Comparison of ENCODE assay signal across 13 mouse cellular contexts in the genomic region with DNA sequence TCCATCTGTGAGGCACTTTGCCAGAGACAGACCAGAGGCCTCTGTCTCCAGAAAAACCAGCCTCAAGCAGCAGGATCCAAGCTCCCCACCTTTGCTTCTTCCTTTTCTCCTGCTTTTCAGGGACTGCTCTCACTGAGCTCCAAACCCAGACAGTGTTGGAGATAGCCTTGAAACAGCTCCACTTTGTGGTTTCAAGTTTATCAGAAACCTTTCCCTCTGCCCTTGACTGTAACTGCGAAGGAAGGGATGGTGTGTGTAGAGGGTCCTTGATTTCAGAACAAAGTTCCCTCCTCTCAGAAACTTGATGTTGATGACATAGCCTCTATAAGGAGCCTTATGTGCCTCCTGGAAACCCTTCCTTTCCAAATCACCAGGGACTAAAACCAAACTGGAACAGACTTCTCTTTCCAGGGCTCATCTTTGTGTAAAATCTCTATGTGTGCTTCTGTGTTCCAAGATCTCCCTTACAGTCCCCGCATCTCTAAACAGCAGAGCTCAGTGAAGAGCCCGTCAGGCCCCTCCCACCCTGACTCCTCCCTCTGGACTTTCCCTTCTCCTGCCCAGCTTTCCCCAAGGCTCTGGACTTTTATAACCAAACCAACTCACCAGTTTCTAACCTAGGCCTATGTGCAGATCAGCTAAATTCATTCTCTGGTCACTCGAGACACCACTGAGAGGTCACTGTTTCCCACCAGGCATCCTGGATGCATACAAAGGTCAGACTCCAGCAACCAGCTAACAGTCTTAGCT.
DNase-seq lines count a peak whose midpoint lies in the region; ATAC-seq and TF ChIP-seq lines count a peak whose summit lies in the region.
"Had no signal": no experiment of that assay in that cellular context is flagged by ENCODE, and none has a peak within 500 bp of the region (broad histone marks: within the 10 kb centered on the region; RNA-seq: fewer than 3 reads in every experiment).

No protein-coding gene starts in this region.

- 53% methylated on average over 4 of the region's 4 CpGs for WGBS in kidney, adult 2 months
- 62% methylated on average over 4 of the region's 4 CpGs for WGBS in kidney, embryonic 14.5 days
- WGBS in kidney, postnatal 0 days, result 62% methylated on average over 4 of the region's 4 CpGs
- WGBS in liver, embryonic 11.5 days, result 41% methylated on average over 4 of the region's 4 CpGs

- H3K27me3 ChIP-seq in kidney, adult 2 months (replicated peaks; ENCODE audit: control insufficient read depth, insufficient read depth, low read length), result no peaks in the 10 kb centered on the region
- H3K27me3 ChIP-seq in kidney, embryonic 14.5 days (ENCODE audit: control insufficient read depth, insufficient read depth, low read length), result no peaks in the 10 kb centered on the region
- no peaks in the 10 kb centered on the region for H3K27me3 ChIP-seq in kidney, postnatal 0 days (ENCODE audit: insufficient read depth, low read length)
- no peaks in the 10 kb centered on the region for H3K27me3 ChIP-seq in liver, embryonic 11.5 days (replicated peaks; ENCODE audit: control insufficient read depth, insufficient read depth, low read length)
- H3K27me3 ChIP-seq: stomach, embryonic 15.5 days had no signal

- no peak for TF ChIP-seq POLR2A in kidney, adult 2 months (IDR thresholded peaks at IDR 0.05; ENCODE audit: low read depth, low read length)

- H3K4me3 ChIP-seq in kidney, adult 2 months (ENCODE audit: insufficient read depth, low read depth, low read length), result no peak overlapping the region
- H3K4me3 ChIP-seq in kidney, embryonic 14.5 days (ENCODE audit: low read length), result no peak overlapping the region
- no peak overlapping the region for H3K4me3 ChIP-seq in kidney, postnatal 0 days (replicated peaks; ENCODE audit: low read depth, low read length)
- H3K4me3 ChIP-seq in liver, embryonic 11.5 days (ENCODE audit: low read depth, low read length), result no peak overlapping the region
- H3K4me3 ChIP-seq: stomach, embryonic 15.5 days had no signal

- H3K4me1 ChIP-seq in kidney, adult 2 months (ENCODE audit: control insufficient read depth, insufficient read depth, low read length), result no peaks in the 10 kb centered on the region; the same call in 1 of the 2 replicates
- no peaks in the 10 kb centered on the region for H3K4me1 ChIP-seq in kidney, embryonic 14.5 days (ENCODE audit: control insufficient read depth, insufficient read depth, low read length)
- H3K4me1 ChIP-seq in kidney, postnatal 0 days (replicated peaks; ENCODE audit: insufficient read depth, low read length), result no peaks in the 10 kb centered on the region
- no peaks in the 10 kb centered on the region; the same call in 1 of the 2 replicates for H3K4me1 ChIP-seq in liver, embryonic 11.5 days (replicated peaks; ENCODE audit: control insufficient read depth, insufficient read depth, low read length)
- H3K4me1 ChIP-seq: stomach, embryonic 15.5 days had no signal

- peak; percentile 65 for DNase-seq in kidney, adult 2 months
- DNase-seq in ovary, postnatal 36 days (ENCODE audit: low spot score), result peak; percentile 45
- no peak for DNase-seq in ovary, postnatal 10 days (ENCODE audit: low spot score)
- peak; percentile 3 for DNase-seq in kidney, postnatal 0 days (ENCODE audit: low spot score)
- no peak for DNase-seq in retina, embryonic 14.5 days (ENCODE audit: low spot score)
- no peak for DNase-seq in liver, embryonic 11.5 days (ENCODE audit: low spot score)
- DNase-seq: cerebellum, adult 2 months; right cerebral cortex, postnatal 25 days had no signal

- no peak overlapping the region for H3K4me2 ChIP-seq in kidney, embryonic 14.5 days (replicated peaks; ENCODE audit: low read depth, low read length)
- H3K4me2 ChIP-seq in kidney, postnatal 0 days (ENCODE audit: low read length), result no peak overlapping the region
- no peak overlapping the region for H3K4me2 ChIP-seq in liver, embryonic 11.5 days
- H3K4me2 ChIP-seq: stomach, embryonic 15.5 days had no signal

- ATAC-seq in kidney, embryonic 14.5 days (ENCODE audit: low FRiP score, low TSS enrichment), result no peak
- ATAC-seq in kidney, postnatal 0 days (replicated peaks; ENCODE audit: low FRiP score, low read depth), result no peak
- no peak for ATAC-seq in liver, embryonic 11.5 days (replicated peaks; ENCODE audit: low FRiP score)
- ATAC-seq: hindbrain, embryonic 16.5 days; midbrain, embryonic 16.5 days had no signal

- no peak for TF ChIP-seq CTCF in kidney, adult 2 months (conservative IDR thresholded peaks at IDR 0.05; ENCODE audit: insufficient read depth, insufficient read length, low read depth, low read length)
- no peak for TF ChIP-seq CTCF in kidney, postnatal 0 days (IDR thresholded peaks at IDR 0.05; ENCODE audit: low read depth)

- H3K9ac ChIP-seq in kidney, embryonic 14.5 days (ENCODE audit: low read depth, low read length), result no peak overlapping the region
- H3K9ac ChIP-seq in kidney, postnatal 0 days (ENCODE audit: low read depth, low read length), result no peak overlapping the region
- H3K9ac ChIP-seq in liver, embryonic 11.5 days (ENCODE audit: low read depth, low read length), result no peak overlapping the region
- H3K9ac ChIP-seq: stomach, embryonic 15.5 days had no signal

- H3K36me3 ChIP-seq in kidney, adult 2 months (ENCODE audit: control insufficient read depth, insufficient read depth, low read length), result no peaks in the 10 kb centered on the region
- H3K36me3 ChIP-seq in kidney, embryonic 14.5 days (ENCODE audit: control insufficient read depth, insufficient read depth, low read length), result no peaks in the 10 kb centered on the region; the same call in 1 of the 2 replicates
- H3K36me3 ChIP-seq in kidney, postnatal 0 days (ENCODE audit: insufficient read depth, low read length), result no peaks in the 10 kb centered on the region
- H3K36me3 ChIP-seq in liver, embryonic 11.5 days (ENCODE audit: control insufficient read depth, insufficient read depth, low read length), result no peaks in the 10 kb centered on the region
- H3K36me3 ChIP-seq: stomach, embryonic 15.5 days had no signal

- no peaks in the 10 kb centered on the region for H3K9me3 ChIP-seq in kidney, embryonic 14.5 days (ENCODE audit: control insufficient read depth, low read length)
- H3K9me3 ChIP-seq in kidney, postnatal 0 days (replicated peaks; ENCODE audit: low read length), result no peaks in the 10 kb centered on the region
- no peaks in the 10 kb centered on the region for H3K9me3 ChIP-seq in liver, embryonic 11.5 days (ENCODE audit: control insufficient read depth, low read length)
- H3K9me3 ChIP-seq: stomach, embryonic 15.5 days had no signal

- no peak overlapping the region for H3K27ac ChIP-seq in kidney, adult 2 months (ENCODE audit: insufficient read depth, low read depth, low read length)
- H3K27ac ChIP-seq in kidney, embryonic 14.5 days (ENCODE audit: low read depth, low read length), result no peak overlapping the region
- H3K27ac ChIP-seq in kidney, postnatal 0 days, result no peak overlapping the region
- H3K27ac ChIP-seq in liver, embryonic 11.5 days (ENCODE audit: low read depth, low read length), result no peak overlapping the region
- H3K27ac ChIP-seq: macrophage; stomach, embryonic 15.5 days had no signal

Comparison
In these comparisons a context has a peak if more than half of its experiments do, and no peak if none do; other contexts are left out.
1. DNase-seq: peak in kidney, adult 2 months (single experiment), ovary, postnatal 36 days (single experiment) and kidney, postnatal 0 days (single experiment); none in ovary, postnatal 10 days (single experiment), retina, embryonic 14.5 days (single experiment) and liver, embryonic 11.5 days (single experiment).